Mouse (Mus musculus) neural tube, embryonic 11.5 days (tissue): ENCODE measurements around the gene Olfr15. TPM values are rescaled to one million over a fixed set of nuclear protein-coding genes. Genes with fewer than 3 reads are reported as not detected.

Experiments
- ATAC-seq: fragments of 200-750 bp; cut with Nextera tagmentation; 2 replicates; pipeline ENCODE4 v1.8.0; 2017; ENCODE audit warnings: moderate number of reproducible peaks, mild to moderate bottlenecking, moderate TSS enrichment, moderate library complexity; ENCODE audit not compliant: insufficient read depth, low FRiP score, low TSS enrichment
- DNase-seq: peaks from one replicate; pipeline ENCODE4 v3.0.0-alpha.2; 2015; ENCODE audit warnings: low spot score
- H3K27ac ChIP-seq: fragments of 300-500 bp; sonication (generic); 2 replicates; pipeline ENCODE4 v1.5.1; 2014; ENCODE audit warnings: low read depth, mild to moderate bottlenecking, low read length
- H3K27me3 ChIP-seq: fragments of 300-500 bp; sonication (generic); 2 replicates; pipeline ENCODE4 v1.6.1; 2014; ENCODE audit warnings: mild to moderate bottlenecking, low read length, mixed read lengths; ENCODE audit not compliant: control insufficient read depth, insufficient read depth
- H3K36me3 ChIP-seq: fragments of 300-500 bp; sonication (generic); 2 replicates; pipeline ENCODE4 v1.6.1; 2014; ENCODE audit warnings: mild to moderate bottlenecking, low read length, moderate library complexity, mixed read lengths; ENCODE audit not compliant: control insufficient read depth, insufficient read depth
- H3K4me1 ChIP-seq: fragments of 300-500 bp; sonication (generic); 2 replicates; pipeline ENCODE4 v1.6.1; 2014; ENCODE audit warnings: low read length, mixed read lengths; ENCODE audit not compliant: control insufficient read depth, insufficient read depth
- H3K4me2 ChIP-seq: fragments of 300-500 bp; sonication (generic); 2 replicates; pipeline ENCODE4 v1.6.1; 2014; ENCODE audit warnings: low read depth, mild to moderate bottlenecking, moderate library complexity
- H3K4me3 ChIP-seq: fragments of 300-500 bp; sonication (generic); 2 replicates; pipeline ENCODE4 v1.5.1; 2014; ENCODE audit warnings: low read depth, low read length
- H3K9ac ChIP-seq: fragments of 300-500 bp; sonication (generic); 2 replicates; pipeline ENCODE4 v1.6.1; 2014; ENCODE audit warnings: mild to moderate bottlenecking, low read length
- H3K9me3 ChIP-seq: fragments of 300-500 bp; sonication (generic); 2 replicates; pipeline ENCODE4 v1.6.1; 2016; ENCODE audit warnings: low read length; ENCODE audit not compliant: control insufficient read depth
- WGBS: fragments of 180-500 bp; shearing (Covaris S2); extraction: QIAGEN DNeasy Blood & Tissue Kit; methylation state at CpG from one replicate; pipeline ENCODE4 v1.1.7; 2014; 5-methylcytosine and 5-hydroxymethylcytosine counted together
- polyA plus RNA-seq: library from polyadenylated mRNA; unstranded; fragments of >200 nt; fragmentation: Nextera tagmentation; extraction: Ambion mirVana; gene quantifications from 2 replicates; pipeline ENCODE4 v1.2.1, GENCODE M21; 2014

Gene Olfr15
- polyA plus RNA-seq, 1 experiment from 2014 or later = not detected

DNA sequence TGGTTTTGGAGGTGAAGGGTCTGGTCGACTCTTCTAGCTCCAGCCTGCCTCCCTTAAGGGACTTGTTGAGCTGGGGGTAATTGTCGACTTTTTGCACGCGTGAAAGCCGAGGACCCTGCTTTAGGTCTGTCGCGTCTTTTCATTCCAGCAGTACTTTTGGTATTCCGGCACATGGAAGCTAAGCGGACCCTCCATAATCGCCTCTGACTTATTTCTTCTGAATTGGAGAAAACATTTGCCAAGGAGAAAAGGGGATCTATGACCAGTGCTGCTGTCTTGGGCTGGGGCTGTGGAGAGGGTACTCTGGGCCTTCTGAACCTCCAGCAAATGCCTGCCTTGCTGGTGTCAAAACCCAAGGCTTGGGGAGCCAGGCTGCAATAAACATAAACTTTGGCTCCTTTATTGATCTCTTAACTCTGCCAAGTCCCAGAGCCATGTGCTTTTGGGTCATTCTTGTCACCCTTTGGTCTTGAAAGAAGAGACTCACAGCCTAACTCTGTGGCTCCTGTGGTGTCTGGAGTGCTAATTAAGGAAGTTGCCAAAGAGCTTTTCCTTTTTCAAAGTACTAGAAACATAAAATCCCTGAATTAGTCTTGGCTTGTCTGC is 54.5 kb downstream of the Olfr15 start:
- peak overlapping the region; percentile 73 for H3K4me2 ChIP-seq
- H3K9ac ChIP-seq = peak overlapping the region; percentile 84
- peak; percentile 15 for DNase-seq
- H3K36me3 ChIP-seq = no peaks in the 10 kb centered on the region
- H3K4me1 ChIP-seq = peaks cover 5% of the 10 kb centered on the region
- H3K27me3 ChIP-seq = no peaks in the 10 kb centered on the region
- WGBS = 3% methylated on average over 10 of the region's 10 CpGs
- no peak overlapping the region for H3K27ac ChIP-seq
- ATAC-seq = no peak; the same call in 1 of the 2 replicates
- H3K9me3 ChIP-seq = no peaks in the 10 kb centered on the region
- peak overlapping the region; percentile 90 for H3K4me3 ChIP-seq

- H3K27me3 ChIP-seq = no peaks in the 10 kb centered on the region
- H3K4me2 ChIP-seq = no peak overlapping the region
- no peak for ATAC-seq
- no peaks in the 10 kb centered on the region for H3K4me1 ChIP-seq
- H3K9ac ChIP-seq = no peak overlapping the region
- H3K36me3 ChIP-seq = no peaks in the 10 kb centered on the region
- no peak overlapping the region for H3K27ac ChIP-seq
- no peak overlapping the region for H3K4me3 ChIP-seq
- 97% methylated on average over 14 of the region's 14 CpGs for WGBS
- no peak for DNase-seq
- H3K9me3 ChIP-seq = no peaks in the 10 kb centered on the region
These were observed 61.1 kb downstream of the Olfr15 start for GRCm38 (mm10) chr16:3891621-3892295.

GRCm38 (mm10) chr16:3893739-3894138 is 63.1 kb downstream of the Olfr15 start:
- no peaks in the 10 kb centered on the region for H3K36me3 ChIP-seq
- ATAC-seq (no peak), DNase-seq (no peak)
- no peak overlapping the region for H3K4me3 ChIP-seq
- H3K27me3 ChIP-seq = no peaks in the 10 kb centered on the region
- no peaks in the 10 kb centered on the region for H3K4me1 ChIP-seq
- no peak overlapping the region for H3K4me2 ChIP-seq
- no peak overlapping the region for H3K27ac ChIP-seq
- H3K9me3 ChIP-seq = no peaks in the 10 kb centered on the region
- no peak overlapping the region for H3K9ac ChIP-seq
- 80% methylated on average over 3 of the region's 3 CpGs for WGBS

Other genes starting within 250 kb of the Olfr15 start
- gene Olfr161, start 239.8 kb upstream of the Olfr15 start, polyA plus RNA-seq = not detected in 2 replicates
- 0.07 TPM in 1 of 2 replicates, not detected in the other for gene Mefv, start 112.8 kb upstream of the Olfr15 start, polyA plus RNA-seq
- gene Zfp263, start 86.8 kb upstream of the Olfr15 start, polyA plus RNA-seq = 26.7 and 27.7 TPM in 2 replicates
- gene Zfp174, start 16.4 kb downstream of the Olfr15 start, polyA plus RNA-seq = 1.1 and 1.3 TPM in 2 replicates
- gene Naa60, start 41.5 kb downstream of the Olfr15 start, polyA plus RNA-seq = 66.2 and 66.5 TPM in 2 replicates
- gene Zfp597, start 53.7 kb downstream of the Olfr15 start, polyA plus RNA-seq = 9.5 and 9.6 TPM in 2 replicates
- gene Gm20695, start 53.8 kb downstream of the Olfr15 start, polyA plus RNA-seq = 1.5 TPM in 1 of 2 replicates, not detected in the other
- 3.5 and 5.5 TPM in 2 replicates for gene 1700037C18Rik, start 77.8 kb downstream of the Olfr15 start, polyA plus RNA-seq
- gene Cluap1, start 77.9 kb downstream of the Olfr15 start, polyA plus RNA-seq = 23.3 and 25.2 TPM in 2 replicates
- gene Nlrc3, start 145.8 kb downstream of the Olfr15 start, polyA plus RNA-seq = 0.92 and 1.1 TPM in 2 replicates
- 31.2 and 35.4 TPM in 2 replicates for gene Slx4, start 172.9 kb downstream of the Olfr15 start, polyA plus RNA-seq
- gene Dnase1, start 206.1 kb downstream of the Olfr15 start, polyA plus RNA-seq = 6.1 and 6.8 TPM in 2 replicates
- 83.7 and 85.7 TPM in 2 replicates for gene Trap1, start 246.9 kb downstream of the Olfr15 start, polyA plus RNA-seq